Mouse (Mus musculus) erythroblast, embryonic 14.5 days (primary cell): ENCODE measurements around the gene Vsir.

Source experiments
- GATA1 ChIP-seq: IDR thresholded peaks from 2 replicates; pipeline ENCODE4 v1.6.1; 2012; ENCODE audit warnings: low read length, inconsistent platforms, mixed read lengths
- TAL1 ChIP-seq: IDR thresholded peaks from 3 replicates; pipeline ENCODE4 v1.6.1; 2012; ENCODE audit warnings: low read length, inconsistent platforms, mixed read lengths

DNA sequence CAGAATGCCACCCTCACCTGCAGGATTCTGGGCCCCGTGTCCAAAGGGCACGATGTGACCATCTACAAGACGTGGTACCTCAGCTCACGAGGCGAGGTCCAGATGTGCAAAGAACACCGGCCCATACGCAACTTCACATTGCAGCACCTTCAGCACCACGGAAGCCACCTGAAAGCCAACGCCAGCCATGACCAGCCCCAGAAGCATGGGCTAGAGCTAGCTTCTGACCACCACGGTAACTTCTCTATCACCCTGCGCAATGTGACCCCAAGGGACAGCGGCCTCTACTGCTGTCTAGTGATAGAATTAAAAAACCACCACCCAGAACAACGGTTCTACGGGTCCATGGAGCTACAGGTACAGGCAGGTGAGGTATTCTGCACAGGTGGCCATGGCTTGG, 11.2 kb downstream of the Vsir start:
- TF ChIP-seq TAL1, result no peak
- TF ChIP-seq GATA1, result no peak
